Mouse (Mus musculus) neural tube, embryonic 13.5 days (tissue): ENCODE measurements around the gene Hist2h3c1. TPM values are rescaled to one million over a fixed set of nuclear protein-coding genes. Genes with fewer than 3 reads are reported as not detected.
"Not testable (repeated sequence)": the region's sequence is repeated elsewhere in the genome, so short reads cannot be mapped to it uniquely, and the experiment has no call there.

Source experiments
- ATAC-seq: fragments of 200-750 bp; cut with Nextera tagmentation; 2 replicates; pipeline ENCODE4 v1.8.0; 2017; ENCODE audit warnings: low read depth, mild to moderate bottlenecking, moderate TSS enrichment, moderate library complexity
- H3K27ac ChIP-seq: fragments of 300-500 bp; sonication (generic); replicated peaks from 2 replicates; pipeline ENCODE4 v1.5.1; 2015; ENCODE audit warnings: moderate library complexity, mild to moderate bottlenecking, inconsistent platforms
- H3K27me3 ChIP-seq: fragments of 300-500 bp; sonication (generic); 2 replicates; pipeline ENCODE4 v1.6.1; 2015; ENCODE audit warnings: mild to moderate bottlenecking, inconsistent platforms
- H3K36me3 ChIP-seq: fragments of 300-500 bp; sonication (generic); 2 replicates; pipeline ENCODE4 v1.6.1; 2015; ENCODE audit warnings: mild to moderate bottlenecking, inconsistent platforms
- H3K4me1 ChIP-seq: fragments of 300-500 bp; sonication (generic); replicated peaks from 2 replicates; pipeline ENCODE4 v1.6.1; 2015; ENCODE audit warnings: inconsistent platforms
- H3K4me2 ChIP-seq: fragments of 300-500 bp; sonication (generic); 2 replicates; pipeline ENCODE4 v1.6.1; 2015; ENCODE audit warnings: inconsistent platforms, mild to moderate bottlenecking, moderate library complexity
- H3K4me3 ChIP-seq: fragments of 300-500 bp; sonication (generic); 2 replicates; pipeline ENCODE4 v1.5.1; 2015; ENCODE audit warnings: mild to moderate bottlenecking, inconsistent platforms
- H3K9ac ChIP-seq: fragments of 300-500 bp; sonication (generic); 2 replicates; pipeline ENCODE4 v1.6.1; 2015; ENCODE audit warnings: moderate library complexity, mild to moderate bottlenecking, inconsistent platforms
- H3K9me3 ChIP-seq: fragments of 300-500 bp; sonication (generic); 2 replicates; pipeline ENCODE4 v1.6.1; 2016; ENCODE audit warnings: inconsistent platforms
- WGBS: fragments of 180-500 bp; shearing (Covaris S2); methylation state at CpG from one replicate; pipeline ENCODE4 v1.1.7; 2015; 5-methylcytosine and 5-hydroxymethylcytosine counted together
- polyA plus RNA-seq: library from polyadenylated mRNA; unstranded; fragments of >200 nt; fragmentation: Nextera tagmentation; extraction: Ambion mirVana; gene quantifications from 2 replicates; pipeline ENCODE4 v1.2.1, GENCODE M21; 2015

Gene Hist2h3c1
- polyA plus RNA-seq, 1 experiment from 2014 or later, result 0.38 TPM

- Histone ChIP-seq H3K4me1 (peaks cover 38% of the 10 kb centered on the region), H3K4me3 (no peak overlapping the region), H3K9ac (peak overlapping the region; percentile 90), H3K27me3 (no peaks in the 10 kb centered on the region), H3K4me2 (peak overlapping the region; percentile 83), H3K27ac (peak overlapping the region; percentile 98), H3K9me3 (no peaks in the 10 kb centered on the region), H3K36me3 (no peaks in the 10 kb centered on the region)
- 68% methylated on average over 7 of the region's 7 CpGs for WGBS
- ATAC-seq, result no peak
Observed at GRCm38 (mm10) chr3:96264404-96264949, 18.0 kb downstream of the Hist2h3c1 start.

GRCm38 (mm10) chr3:96266132-96266710, 19.7 kb downstream of the Hist2h3c1 start:
- Histone ChIP-seq H3K9ac (no peak overlapping the region), H3K9me3 (no peaks in the 10 kb centered on the region), H3K27ac (no peak overlapping the region), H3K4me1 (peaks cover 37% of the 10 kb centered on the region), H3K4me3 (no peak overlapping the region), H3K27me3 (no peaks in the 10 kb centered on the region), H3K4me2 (no peak overlapping the region), H3K36me3 (no peaks in the 10 kb centered on the region)
- no peak for ATAC-seq
- 92% methylated on average over 8 of the region's 8 CpGs for WGBS

GRCm38 (mm10) chr3:96267541-96267940, 21.1 kb downstream of the Hist2h3c1 start:
- Histone ChIP-seq H3K9ac (0 out of 2 replicates have a peak overlapping the region, but pooled peaks have one; percentile 32), H3K4me3 (no peak overlapping the region), H3K27me3 (no peaks in the 10 kb centered on the region), H3K9me3 (no peaks in the 10 kb centered on the region), H3K4me2 (peak overlapping the region; percentile 89), H3K36me3 (no peaks in the 10 kb centered on the region), H3K27ac (peak overlapping the region; percentile 88), H3K4me1 (peaks cover 23% of the 10 kb centered on the region)
- no peak for ATAC-seq
- WGBS, result 77% methylated on average over 4 of the region's 4 CpGs

- ATAC-seq, result peak; percentile 62
- no peaks in the 10 kb centered on the region for H3K36me3 ChIP-seq
- peak within 1 kb of the TSS; percentile 96 for H3K27ac ChIP-seq
- H3K4me1 ChIP-seq, result peaks cover 22% of the 10 kb centered on the region
- no peaks in the 10 kb centered on the region for H3K27me3 ChIP-seq
- peak within 1 kb of the TSS; percentile 89 for H3K4me2 ChIP-seq
- WGBS, result 20% methylated on average over 30 of the region's 30 CpGs
- H3K9ac ChIP-seq, result peak within 1 kb of the TSS; percentile 71
- H3K9me3 ChIP-seq, result no peaks in the 10 kb centered on the region
- H3K4me3 ChIP-seq, result peak within 1 kb of the TSS; percentile 58
Observed at GRCm38 (mm10) chr3:96268051-96268775, 21.7 kb downstream of the Hist2h3c1 start, which contains the start of gene Hist2h3b. TSS of gene Hist2h3b (plus strand) at chr3:96268654.

- WGBS, result 0% methylated on average over 18 of the region's 44 CpGs
- H3K36me3 ChIP-seq, H3K9me3 ChIP-seq, H3K27me3 ChIP-seq: not testable (repeated sequence)
- H3K4me2 ChIP-seq, result peak overlapping the region; percentile 89
- H3K27ac ChIP-seq, result peak overlapping the region; percentile 96
- peak; percentile 44 for ATAC-seq
- H3K9ac ChIP-seq, result peak overlapping the region; percentile 71
- peaks cover 18% of the 10 kb centered on the region for H3K4me1 ChIP-seq
- peak overlapping the region; percentile 58 for H3K4me3 ChIP-seq
Observed at GRCm38 (mm10) chr3:96268776-96269378, 22.4 kb downstream of the Hist2h3c1 start.

- WGBS, result under 1% methylated on average over 45 of the region's 45 CpGs
- H3K36me3 ChIP-seq, result no peaks in the 10 kb centered on the region
- peak; percentile 95 for ATAC-seq
Observed at GRCm38 (mm10) chr3:96269511-96270474, 23.3 kb downstream of the Hist2h3c1 start, which contains the start of gene Hist2h2bb. TSS of gene Hist2h2bb (plus strand) at chr3:96269752.

GRCm38 (mm10) chr3:96273591-96274465, 27.3 kb downstream of the Hist2h3c1 start:
- no peaks in the 10 kb centered on the region for H3K36me3 ChIP-seq
- no peak overlapping the region for H3K4me2 ChIP-seq
- H3K27me3 ChIP-seq, result no peaks in the 10 kb centered on the region
- no peak overlapping the region for H3K4me3 ChIP-seq
- no peak overlapping the region for H3K27ac ChIP-seq
- H3K4me1 ChIP-seq, result peaks cover 10% of the 10 kb centered on the region; the same call in 1 of the 2 replicates
- H3K9me3 ChIP-seq, result no peaks in the 10 kb centered on the region
- 91% methylated on average over 17 of the region's 17 CpGs for WGBS
- no peak for ATAC-seq
- H3K9ac ChIP-seq, result no peak overlapping the region

More at GRCm38 (mm10) chr3:96269511-96270474, 23.3 kb downstream of the Hist2h3c1 start, which contains the start of gene Hist2h2bb:
- H3K9me3 ChIP-seq, result no peaks in the 10 kb centered on the region
- peak within 1 kb of the TSS; percentile 79 for H3K9ac ChIP-seq
- no peaks in the 10 kb centered on the region for H3K27me3 ChIP-seq
- H3K4me2 ChIP-seq, result peak within 1 kb of the TSS; percentile 89
- H3K27ac ChIP-seq, result peak within 1 kb of the TSS; percentile 96
- peak within 1 kb of the TSS; percentile 58 for H3K4me3 ChIP-seq
- peaks cover 8% of the 10 kb centered on the region for H3K4me1 ChIP-seq

GRCm38 (mm10) chr3:96277428-96277799, 30.9 kb downstream of the Hist2h3c1 start:
- 15% methylated on average over 8 of the region's 8 CpGs for WGBS
- peak overlapping the region; percentile 72 for H3K9ac ChIP-seq
- H3K9me3 ChIP-seq, result no peaks in the 10 kb centered on the region
- H3K27me3 ChIP-seq, result peaks cover 6% of the 10 kb centered on the region; the same call in 1 of the 2 replicates
- H3K4me2 ChIP-seq, result peak overlapping the region; percentile 76
- H3K4me3 ChIP-seq, result peak overlapping the region; percentile 53
- no peaks in the 10 kb centered on the region for H3K36me3 ChIP-seq
- H3K4me1 ChIP-seq, result peaks cover 10% of the 10 kb centered on the region; the same call in 1 of the 2 replicates
- 0 out of 2 replicates have a peak overlapping the region, but pooled peaks have one; percentile 91 for H3K27ac ChIP-seq
- ATAC-seq, result peak; percentile 44; the same call in 1 of the 2 replicates

- peak overlapping the region; percentile 76 for H3K4me2 ChIP-seq
- H3K4me1 ChIP-seq, result peaks cover 10% of the 10 kb centered on the region; the same call in 1 of the 2 replicates
- peak overlapping the region; percentile 72 for H3K9ac ChIP-seq
- H3K36me3 ChIP-seq, result no peaks in the 10 kb centered on the region
- ATAC-seq, result peak; percentile 98
- peak overlapping the region; percentile 53 for H3K4me3 ChIP-seq
- H3K9me3 ChIP-seq, result no peaks in the 10 kb centered on the region
- H3K27me3 ChIP-seq, result peaks cover 9% of the 10 kb centered on the region
- peak overlapping the region; percentile 91 for H3K27ac ChIP-seq
- under 1% methylated on average over 49 of the region's 49 CpGs for WGBS
Observed at GRCm38 (mm10) chr3:96277800-96278624, 31.5 kb downstream of the Hist2h3c1 start.

- ATAC-seq, result no peak
- H3K9ac ChIP-seq, result no peak overlapping the region
- WGBS, result 57% methylated on average over 6 of the region's 6 CpGs
- peaks cover 10% of the 10 kb centered on the region; the same call in 1 of the 2 replicates for H3K4me1 ChIP-seq
- H3K27ac ChIP-seq, result no peak overlapping the region
- H3K36me3 ChIP-seq, result no peaks in the 10 kb centered on the region
- H3K4me3 ChIP-seq, result no peak overlapping the region
- no peak overlapping the region for H3K4me2 ChIP-seq
- no peaks in the 10 kb centered on the region for H3K9me3 ChIP-seq
- peaks cover 32% of the 10 kb centered on the region for H3K27me3 ChIP-seq
Observed at GRCm38 (mm10) chr3:96280660-96281059, 34.2 kb downstream of the Hist2h3c1 start.
